Mouse (Mus musculus): ENCODE data around the gene Mthfd1l. TPM values are rescaled to one million over a fixed set of nuclear protein-coding genes. Genes with fewer than 3 reads are reported as not detected.
A peak's percentile ranks its signal among the peaks of the same experiment; 100 is the strongest.
"Not testable (repeated sequence)": the region's sequence is repeated elsewhere in the genome, so short reads cannot be mapped to it uniquely, and the experiment has no call there.

The Mthfd1l gene
- polyA plus RNA-seq, 1 experiment: 2.2 TPM

GRCm38 (mm10) chr10:4071845-4072345 is 99.0 kb downstream of the Mthfd1l start:
- 91% methylated on average over 6 of the region's 6 CpGs for WGBS
- DNase-seq (ENCODE audit: low read depth, low spot score): no peak

GRCm38 (mm10) chr10:4072491-4072890 is 99.6 kb downstream of the Mthfd1l start:
- WGBS: 75% methylated on average over 4 of the region's 4 CpGs

GRCm38 (mm10) chr10:4078220-4078840 is 105.4 kb downstream of the Mthfd1l start:
- DNase-seq (ENCODE audit: low read depth, low spot score): no peak
- 72% methylated on average over 9 of the region's 9 CpGs for WGBS

More at GRCm38 (mm10) chr10:4072491-4072890, 99.6 kb downstream of the Mthfd1l start:
- not testable (repeated sequence) for DNase-seq (ENCODE audit: low read depth, low spot score)

GRCm38 (mm10) chr10:4078979-4079630 is 106.2 kb downstream of the Mthfd1l start:
- no peak for DNase-seq (ENCODE audit: low read depth, low spot score)
- 33% methylated on average over 8 of the region's 8 CpGs for WGBS

- peak; percentile 53 for DNase-seq (ENCODE audit: low read depth, low spot score)
- 19% methylated on average over 15 of the region's 15 CpGs for WGBS
Measured at GRCm38 (mm10) chr10:4079643-4080244, 106.8 kb downstream of the Mthfd1l start.

GRCm38 (mm10) chr10:4083609-4084008 is 110.7 kb downstream of the Mthfd1l start:
- 93% methylated on average over 9 of the region's 9 CpGs for WGBS
- no peak for DNase-seq (ENCODE audit: low read depth, low spot score)

GRCm38 (mm10) chr10:4084907-4085306 is 112.0 kb downstream of the Mthfd1l start:
- no peak for DNase-seq (ENCODE audit: low read depth, low spot score)
- whole genome bisulfite sequencing: 32% methylated on average over 4 of the region's 4 CpGs

- DNase-seq (ENCODE audit: low read depth, low spot score): no peak
Measured at GRCm38 (mm10) chr10:4085363-4086141, 112.6 kb downstream of the Mthfd1l start.

GRCm38 (mm10) chr10:4087563-4087962 is 114.6 kb downstream of the Mthfd1l start:
- WGBS: 89% methylated on average over 3 of the region's 3 CpGs
- no peak for DNase-seq (ENCODE audit: low read depth, low spot score)

More at GRCm38 (mm10) chr10:4085363-4086141, 112.6 kb downstream of the Mthfd1l start:
- WGBS: 31% methylated on average over 7 of the region's 7 CpGs

GRCm38 (mm10) chr10:4088744-4089414 is 116.0 kb downstream of the Mthfd1l start:
- 76% methylated on average over 7 of the region's 7 CpGs for WGBS
- no peak for DNase-seq (ENCODE audit: low read depth, low spot score)

GRCm38 (mm10) chr10:4089885-4090284 is 117.0 kb downstream of the Mthfd1l start:
- WGBS: 91% methylated on average over 15 of the region's 15 CpGs
- no peak for DNase-seq (ENCODE audit: low read depth, low spot score)

- 95% methylated on average over 8 of the region's 8 CpGs for WGBS
- no peak for DNase-seq (ENCODE audit: low read depth, low spot score)
Measured at GRCm38 (mm10) chr10:4092990-4093389, 120.1 kb downstream of the Mthfd1l start.

- DNase-seq (ENCODE audit: low read depth, low spot score): no peak
- WGBS: 95% methylated on average over 9 of the region's 9 CpGs
Measured at GRCm38 (mm10) chr10:4094093-4094817, 121.3 kb downstream of the Mthfd1l start.

GRCm38 (mm10) chr10:4096151-4096550 is 123.2 kb downstream of the Mthfd1l start:
- whole genome bisulfite sequencing: 51% methylated on average over 5 of the region's 5 CpGs
- DNase-seq (ENCODE audit: low read depth, low spot score): no peak

- DNase-seq (ENCODE audit: low read depth, low spot score): no peak
- 89% methylated on average over 6 of the region's 6 CpGs for WGBS
Measured at GRCm38 (mm10) chr10:4100007-4100406, 127.1 kb downstream of the Mthfd1l start.

GRCm38 (mm10) chr10:4105676-4106528 is 133.0 kb downstream of the Mthfd1l start:
- 25% methylated on average over 10 of the region's 10 CpGs for WGBS
- DNase-seq (ENCODE audit: low read depth, low spot score): peak; percentile 85

- WGBS: 44% methylated on average over 7 of the region's 7 CpGs
Measured at GRCm38 (mm10) chr10:4107661-4108338, 134.9 kb downstream of the Mthfd1l start.

More at GRCm38 (mm10) chr10:4107661-4108338, 134.9 kb downstream of the Mthfd1l start:
- DNase-seq (ENCODE audit: low read depth, low spot score): no peak
